9 mouse cellular contexts compared by ENCODE assay signal in the genomic region with DNA sequence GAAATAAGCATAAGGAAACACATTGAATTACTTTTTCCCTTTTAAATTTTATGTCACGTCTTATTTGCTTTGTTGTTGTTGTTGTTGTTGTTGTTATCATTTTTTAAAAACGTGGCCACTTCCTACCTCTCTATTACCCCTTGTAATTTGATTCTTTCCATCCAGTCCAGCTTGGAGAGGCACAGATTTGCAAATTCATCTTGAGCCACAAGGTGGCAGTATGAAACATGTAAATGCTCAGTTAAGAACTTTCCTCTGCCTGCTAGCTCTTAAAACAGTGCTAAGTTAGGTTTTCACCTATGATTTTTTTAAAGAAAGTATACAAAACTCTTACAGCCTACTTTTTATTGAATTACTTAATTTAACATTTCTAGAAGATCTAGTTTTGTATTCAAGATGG.
DNase-seq lines count a peak whose midpoint lies in the region; TF ChIP-seq lines count a peak whose summit lies in the region.
"Had no signal": no experiment of that assay in that cellular context is flagged by ENCODE, and none has a peak within 500 bp of the region (broad histone marks: within the 10 kb centered on the region; RNA-seq: fewer than 3 reads in every experiment).

No protein-coding gene starts in this region.

- intact Hi-C loops in gastrocnemius, adult 2 months (cut with DNase I): loop anchor here (1.0 to 5.0 kb wide), 2 partner anchors 202 to 1109 kb away; no protein-coding TSS in a partner anchor

- peak; percentile 25 for DNase-seq in gastrocnemius, adult 2 months
- DNase-seq in gastrocnemius, postnatal 25 days: no peak
- DNase-seq in ES-CJ7 (ENCODE audit: low read depth, low spot score): peak; percentile 79
- peak; percentile 30 to 50 for DNase-seq in cerebellum, postnatal 36 days
- peak; percentile 55 for DNase-seq in heart, postnatal 4 days
- DNase-seq in layer of hippocampus, postnatal 10 days (ENCODE audit: low spot score in 2 of 2): peak; percentile 73 to 78
- DNase-seq in mesoderm, embryonic 11.5 days (ENCODE audit: low read depth, low spot score): peak; percentile 73
- no peak for DNase-seq in spleen, postnatal 10 days (ENCODE audit: low spot score in 2 of 2)

- peak; percentile 69 for TF ChIP-seq CTCF in gastrocnemius, adult 2 months (IDR thresholded peaks at IDR 0.05)

- no peak overlapping the region for H3K4me3 ChIP-seq in gastrocnemius, adult 2 months
- H3K4me3 ChIP-seq: liver, embryonic 15.5 days had no signal

- no peak overlapping the region for H3K27ac ChIP-seq in gastrocnemius, adult 2 months
- H3K27ac ChIP-seq: liver, embryonic 15.5 days had no signal

Comparison
In these comparisons a context has a peak if more than half of its experiments do, and no peak if none do; other contexts are left out.
1. DNase-seq: peak in gastrocnemius, adult 2 months (single experiment), ES-CJ7 (single experiment), cerebellum, postnatal 36 days (2 of 2), heart, postnatal 4 days (single experiment), layer of hippocampus, postnatal 10 days (2 of 2) and mesoderm, embryonic 11.5 days (single experiment); none in gastrocnemius, postnatal 25 days (single experiment) and spleen, postnatal 10 days (0 of 2).